8 mouse cellular contexts compared by ENCODE assay signal in genomic region chr1:90602759-90603560, GRCm38 (mm10). TPM values are rescaled to one million over a fixed set of nuclear protein-coding genes. Genes with fewer than 3 reads are reported as not detected.
A peak's percentile ranks its signal among the peaks of the same experiment; 100 is the strongest.
DNase-seq lines count a peak whose midpoint lies in the region; ATAC-seq and TF ChIP-seq lines count a peak whose summit lies in the region.

Gene Cops8, plus strand, starts transcription at chr1:90602981.

- no peak for TF ChIP-seq EP300 in MEL (IDR thresholded peaks at IDR 0.05; ENCODE audit: low read depth in 1 of 2, low read length in 2 of 2)

- H3K4me3 ChIP-seq in MEL (ENCODE audit: control insufficient read depth in 1 of 2, insufficient read depth in 1 of 2, low read depth in 2 of 2, low read length in 2 of 2): peak within 1 kb of the TSS; percentile 69 to 78
- H3K4me3 ChIP-seq in cerebellum, adult 2 months (replicated peaks; ENCODE audit: insufficient read depth, low read depth, low read length): peak within 1 kb of the TSS; percentile 98
- peak within 1 kb of the TSS; percentile 80 for H3K4me3 ChIP-seq in forebrain, postnatal 0 days (ENCODE audit: low read depth, low read length)
- peak within 1 kb of the TSS; percentile 75 for H3K4me3 ChIP-seq in lung, embryonic 15.5 days

- peaks cover 10% of the 10 kb centered on the region for H3K79me2 ChIP-seq in MEL (ENCODE audit: control insufficient read depth, insufficient read depth, low read length, poor library complexity)

- DNase-seq in MEL (ENCODE audit: low read depth, low spot score): peak; percentile 95
- DNase-seq in cerebellum, adult 2 months: peak; percentile 98 to 99
- DNase-seq in forebrain, postnatal 0 days: peak; percentile 98
- DNase-seq in heart, postnatal 4 days: peak; percentile 97
- DNase-seq in layer of hippocampus, adult 8-10 months (ENCODE audit: low spot score in 2 of 2): peak; percentile 95 to 98
- peak; percentile 93 for DNase-seq in ovary, adult 18-20 months (ENCODE audit: low spot score)
- DNase-seq in thymus, postnatal 0 days (ENCODE audit: low spot score): peak; percentile 95

- peak within 1 kb of the TSS; percentile 58 for H3K27ac ChIP-seq in MEL (ENCODE audit: control insufficient read depth, low read depth, low read length)
- H3K27ac ChIP-seq in cerebellum, adult 2 months (ENCODE audit: insufficient read depth, low read length): no peak within 1 kb of the TSS
- H3K27ac ChIP-seq in forebrain, postnatal 0 days (ENCODE audit: low read depth, low read length): peak within 1 kb of the TSS; percentile 67
- H3K27ac ChIP-seq in lung, embryonic 15.5 days: peak within 1 kb of the TSS; percentile 62

- ATAC-seq in forebrain, postnatal 0 days: peak; percentile 100
- ATAC-seq in lung, embryonic 15.5 days (ENCODE audit: borderline replicate concordance, extremely low read depth, low FRiP score, low TSS enrichment): peak; percentile 98

- H3K27me3 ChIP-seq in MEL (ENCODE audit: control insufficient read depth in 1 of 2, insufficient read depth in 2 of 2, low read length in 2 of 2): no peaks in the 10 kb centered on the region
- no peaks in the 10 kb centered on the region for H3K27me3 ChIP-seq in cerebellum, adult 2 months (ENCODE audit: control insufficient read depth, insufficient read depth, low read length)
- no peaks in the 10 kb centered on the region for H3K27me3 ChIP-seq in forebrain, postnatal 0 days (ENCODE audit: insufficient read depth, low read length)
- no peaks in the 10 kb centered on the region for H3K27me3 ChIP-seq in lung, embryonic 15.5 days

- no peak for TF ChIP-seq CTCF in MEL (IDR thresholded peaks at IDR 0.05 in 2 of 3, conservative IDR thresholded peaks at IDR 0.05 in 1 of 3; ENCODE audit: control insufficient read depth in 1 of 3, insufficient read depth in 1 of 3, low read depth in 2 of 3, low read length in 3 of 3, poor library complexity in 1 of 3, severe bottlenecking in 1 of 3)
- TF ChIP-seq CTCF in cerebellum, adult 2 months (IDR thresholded peaks at IDR 0.05; ENCODE audit: borderline replicate concordance, insufficient read depth, low read depth, low read length): no peak
- no peak for TF ChIP-seq CTCF in forebrain, postnatal 0 days (IDR thresholded peaks at IDR 0.05; ENCODE audit: low read depth)

- TF ChIP-seq RAD21 in MEL (IDR thresholded peaks at IDR 0.05; ENCODE audit: low read depth, low read length): no peak

- 5% methylated on average over 48 of the region's 48 CpGs for WGBS in cerebellum, adult 2 months
- 4% methylated on average over 48 of the region's 48 CpGs for WGBS in forebrain, postnatal 0 days
- WGBS in lung, embryonic 15.5 days: 5% methylated on average over 48 of the region's 48 CpGs

- H3K9ac ChIP-seq in MEL (ENCODE audit: control insufficient read depth, low read depth, low read length, poor library complexity, severe bottlenecking): peak within 1 kb of the TSS; percentile 84
- peak within 1 kb of the TSS; percentile 82 for H3K9ac ChIP-seq in forebrain, postnatal 0 days
- peak within 1 kb of the TSS; percentile 76 for H3K9ac ChIP-seq in lung, embryonic 15.5 days

- H3K9me3 ChIP-seq in MEL (replicated peaks; ENCODE audit: insufficient read depth, low read length): no peaks in the 10 kb centered on the region
- H3K9me3 ChIP-seq in forebrain, postnatal 0 days (ENCODE audit: low read length): no peaks in the 10 kb centered on the region
- H3K9me3 ChIP-seq in lung, embryonic 15.5 days: no peaks in the 10 kb centered on the region

- peaks cover 2 to 8% of the 10 kb centered on the region in 2 experiments for H3K36me3 ChIP-seq in MEL (ENCODE audit: control insufficient read depth in 1 of 2, insufficient read depth in 2 of 2, low read length in 2 of 2)
- peaks cover 22% of the 10 kb centered on the region for H3K36me3 ChIP-seq in forebrain, postnatal 0 days (ENCODE audit: insufficient read depth)
- peaks cover 25% of the 10 kb centered on the region for H3K36me3 ChIP-seq in lung, embryonic 15.5 days

- peak within 1 kb of the TSS; percentile 58 for H3K4me2 ChIP-seq in forebrain, postnatal 0 days (ENCODE audit: low read depth)
- peak within 1 kb of the TSS; percentile 48 for H3K4me2 ChIP-seq in lung, embryonic 15.5 days

- TF ChIP-seq POLR2A in MEL (IDR thresholded peaks at IDR 0.05; ENCODE audit: control insufficient read depth in 1 of 2, insufficient read depth in 1 of 2, low read depth in 1 of 2, low read length in 2 of 2, poor library complexity in 1 of 2): peak; percentile 40 to 90; a peak in 2 of 4 replicates
- TF ChIP-seq POLR2A in cerebellum, adult 2 months (IDR thresholded peaks at IDR 0.05; ENCODE audit: borderline replicate concordance, insufficient read depth, low read length): peak; percentile 83

- H3K4me1 ChIP-seq in MEL (ENCODE audit: control insufficient read depth in 1 of 2, insufficient read depth in 2 of 2, low read length in 2 of 2): peaks cover 0 to 3% of the 10 kb centered on the region in 2 experiments; a peak in 2 of 4 replicates
- H3K4me1 ChIP-seq in cerebellum, adult 2 months (ENCODE audit: control insufficient read depth, insufficient read depth, low read length): peaks cover 2% of the 10 kb centered on the region; the same call in 1 of the 2 replicates
- peaks cover 4% of the 10 kb centered on the region for H3K4me1 ChIP-seq in forebrain, postnatal 0 days (ENCODE audit: insufficient read depth)
- peaks cover 7% of the 10 kb centered on the region for H3K4me1 ChIP-seq in lung, embryonic 15.5 days

TF ChIP-seq in MEL, 35 proteins besides CTCF, POLR2A, EP300 and RAD21 (continues in another document):
- TF ChIP-seq NRF1 (IDR thresholded peaks at IDR 0.05; ENCODE audit: insufficient read depth, low read depth, low read length, poor library complexity, severe bottlenecking) (peak; percentile 91), ELF1 (IDR thresholded peaks at IDR 0.05; ENCODE audit: low read depth, low read length) (peak; percentile 79), UBTF (IDR thresholded peaks at IDR 0.05; ENCODE audit: borderline replicate concordance, insufficient read depth, low read depth, low read length) (no peak), KAT2A (conservative IDR thresholded peaks at IDR 0.05; ENCODE audit: low read depth, low read length) (peak; percentile 89), ZNF384 (IDR thresholded peaks at IDR 0.05; ENCODE audit: low read depth, low read length) (peak; percentile 93), CHD1 (IDR thresholded peaks at IDR 0.05; ENCODE audit: low read depth, low read length) (no peak), E2F4 (IDR thresholded peaks at IDR 0.05; ENCODE audit: borderline replicate concordance, low read depth, low read length) (no peak), CHD2 (IDR thresholded peaks at IDR 0.05; ENCODE audit: low read length) (no peak), MXI1 (IDR thresholded peaks at IDR 0.05; ENCODE audit: low read depth, low read length) (peak; percentile 96), BHLHE40 (IDR thresholded peaks at IDR 0.05; ENCODE audit: borderline replicate concordance, low read depth, low read length) (no peak), ETS1 (IDR thresholded peaks at IDR 0.05; ENCODE audit: low read depth, low read length) (peak; percentile 11; the same call in 1 of the 2 replicates), POLR2AphosphoS5 (IDR thresholded peaks at IDR 0.05; ENCODE audit: borderline replicate concordance, low read depth, low read length) (no peak), USF1 (IDR thresholded peaks at IDR 0.05; ENCODE audit: low read depth, low read length) (0 out of 2 replicates have a peak, but pooled peaks have one; percentile 17), ZC3H11A (IDR thresholded peaks at IDR 0.05; ENCODE audit: low read depth, low read length) (no peak), POLR2AphosphoS2 (IDR thresholded peaks at IDR 0.05; ENCODE audit: low read length) (peak; percentile 66; the same call in 1 of the 2 replicates), USF2 (IDR thresholded peaks at IDR 0.05; ENCODE audit: borderline replicate concordance in 1 of 2, insufficient read depth in 1 of 2, low read depth in 1 of 2, low read length in 2 of 2) (no peak), TCF12 (IDR thresholded peaks at IDR 0.05; ENCODE audit: low read depth, low read length) (peak; percentile 67), MAFK (IDR thresholded peaks at IDR 0.05; ENCODE audit: borderline replicate concordance, low read depth, low read length) (no peak), TBP (IDR thresholded peaks at IDR 0.05; ENCODE audit: low read depth, low read length) (peak; percentile 87), MYC (IDR thresholded peaks at IDR 0.05; ENCODE audit: low read depth, low read length) (peak; percentile 87), GATA1 (IDR thresholded peaks at IDR 0.05; ENCODE audit: low read depth, low read length) (no peak), ZMIZ1 (IDR thresholded peaks at IDR 0.05; ENCODE audit: low read depth, low read length) (peak; percentile 59), MAX (IDR thresholded peaks at IDR 0.05; ENCODE audit: low read length) (peak; percentile 77), TAL1 (IDR thresholded peaks at IDR 0.05; ENCODE audit: low read length) (no peak), MAZ (IDR thresholded peaks at IDR 0.05; ENCODE audit: low read depth, low read length) (0 out of 2 replicates have a peak, but pooled peaks have one; percentile 18), NELFE (IDR thresholded peaks at IDR 0.05; ENCODE audit: low read depth, low read length) (peak; percentile 79), JUND (IDR thresholded peaks at IDR 0.05; ENCODE audit: low read depth, low read length) (no peak), MYB (IDR thresholded peaks at IDR 0.05; ENCODE audit: low read depth, low read length) (no peak), RCOR1 (IDR thresholded peaks at IDR 0.05; ENCODE audit: low read depth, low read length) (no peak), HCFC1 (IDR thresholded peaks at IDR 0.05; ENCODE audit: low read depth, low read length) (peak; percentile 99), ZKSCAN1 (IDR thresholded peaks at IDR 0.05; ENCODE audit: low read depth, low read length) (peak; percentile 94), GABPA (IDR thresholded peaks at IDR 0.05; ENCODE audit: low read depth, low read length) (peak; percentile 59; the same call in 1 of the 2 replicates)

RNA-seq across cellular contexts. Expression of gene Cops8, which starts in this region (rescaled TPM):
- 65.4 and 103 TPM in 2 replicates for total RNA-seq in MEL (2012; rRNA removed)
- 10 to 100 TPM in 1 of 2 experiments, not detected in 1; 86.7 TPM for polyA plus RNA-seq in MEL (2012; ENCODE audit: insufficient read depth in 1 of 2, insufficient read length in 2 of 2, low read depth in 1 of 2, low replicate concordance in 2 of 2, missing spikeins in 1 of 2)
- 119 and 120 TPM in 2 replicates for polyA plus RNA-seq in cerebellum, adult 2 months (2012; rRNA removed)
- 108 and 113 TPM in 2 replicates for total RNA-seq in forebrain, postnatal 0 days (2014; rRNA removed)
- 188 and 192 TPM in 2 replicates for polyA plus RNA-seq in forebrain, postnatal 0 days (2015; fragmentation: Nextera tagmentation; extraction: Ambion mirVana)
- 10 to 100 TPM; 78.6 to 91.6 TPM for total RNA-seq in heart, postnatal 4 days (2021)
- total RNA-seq in layer of hippocampus, adult 8-10 months (2022): 100 to 1,000 TPM; 106 to 151 (median 126) TPM
- polyA plus RNA-seq in lung, embryonic 15.5 days (2015; fragmentation: Nextera tagmentation; extraction: Ambion mirVana): 160 and 171 TPM in 2 replicates
- 96.4 and 106 TPM in 2 replicates for polyA plus RNA-seq in thymus, postnatal 0 days (2015; fragmentation: Nextera tagmentation; extraction: Ambion mirVana)
